Mouse (Mus musculus) ES-Bruce4 (cell line): Measurements from ENCODE around the gene Agl. TPM values are rescaled to one million over a fixed set of nuclear protein-coding genes. Genes with fewer than 3 reads are reported as not detected.
"Not testable (repeated sequence)": the region's sequence is repeated elsewhere in the genome, so short reads cannot be mapped to it uniquely, and the experiment has no call there.

Experiments
- H3K27ac ChIP-seq: 2 replicates; pipeline ENCODE4 v1.5.1; 2012; ENCODE audit warnings: low read length, inconsistent platforms; ENCODE audit not compliant: insufficient read depth
- H3K27me3 ChIP-seq: 2 replicates; pipeline ENCODE4 v1.6.1; 2012; ENCODE audit warnings: mild to moderate bottlenecking, low read length, inconsistent platforms; ENCODE audit not compliant: control insufficient read depth, poor library complexity, insufficient read depth, severe bottlenecking
- H3K36me3 ChIP-seq: 2 replicates; pipeline ENCODE4 v1.6.1; 2012; ENCODE audit warnings: inconsistent platforms, mild to moderate bottlenecking, low read length, moderate library complexity; ENCODE audit not compliant: control insufficient read depth, poor library complexity, insufficient read depth, severe bottlenecking
- H3K4me1 ChIP-seq: one replicate; pipeline ENCODE4 v1.8.1; 2011; ENCODE audit warnings: low read length; ENCODE audit not compliant: control insufficient read depth, insufficient read depth
- H3K4me3 ChIP-seq: 2 replicates; pipeline ENCODE4 v1.5.1; 2011; ENCODE audit warnings: low read depth, mild to moderate bottlenecking, low read length
- H3K9ac ChIP-seq: 2 replicates; pipeline ENCODE4 v1.6.1; 2012; ENCODE audit warnings: low read depth, mild to moderate bottlenecking, inconsistent platforms; ENCODE audit not compliant: poor library complexity, severe bottlenecking
- H3K9me3 ChIP-seq: replicated peaks from 2 replicates; pipeline ENCODE4 v1.6.1; 2012; ENCODE audit warnings: mild to moderate bottlenecking, low read length, inconsistent platforms; ENCODE audit not compliant: control insufficient read depth, poor library complexity, insufficient read depth, severe bottlenecking
- CTCF ChIP-seq: IDR thresholded peaks from one replicate; pipeline ENCODE4 v1.8.1; 2011; ENCODE audit warnings: low read depth, low read length
- EP300 ChIP-seq: IDR thresholded peaks from 2 replicates; pipeline ENCODE4 v1.6.1; 2011; ENCODE audit warnings: low read depth, low read length; ENCODE audit not compliant: insufficient read depth
- POLR2A ChIP-seq: IDR thresholded peaks from one replicate; pipeline ENCODE4 v1.8.1; 2011; ENCODE audit warnings: low read length; ENCODE audit not compliant: insufficient read depth
- polyA plus RNA-seq: library from polyadenylated mRNA; stranded (reverse); fragments of >200 nt; gene quantifications from 2 replicates; pipeline ENCODE4 v1.2.4, GENCODE M21; 2011; ENCODE audit warnings: low read depth; ENCODE audit not compliant: missing spikeins, insufficient read depth, insufficient read length

Agl gene
- polyA plus RNA-seq, 1 experiment, result 15.2 TPM

DNA sequence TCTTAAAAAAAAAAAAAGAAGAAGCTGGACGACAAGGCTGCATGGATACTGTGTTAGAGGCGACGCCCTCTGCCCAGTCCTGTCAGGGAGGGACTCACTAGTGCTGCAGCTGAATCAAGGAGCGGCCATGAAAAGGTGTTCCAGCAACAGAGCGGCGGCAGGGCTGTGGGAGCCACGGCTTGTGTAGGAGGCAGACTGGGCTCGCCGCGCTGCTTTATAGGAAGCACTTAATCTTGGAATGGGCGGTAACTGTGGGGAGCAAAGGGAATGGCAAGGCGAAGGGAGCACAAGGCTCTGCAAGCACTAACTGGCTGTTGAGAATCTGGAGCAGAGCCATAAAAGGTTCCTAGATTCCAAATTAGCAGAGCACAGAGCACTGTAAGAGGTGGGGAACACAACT lies 34.1 kb downstream of the Agl start:
- no peaks in the 10 kb centered on the region for H3K27me3 ChIP-seq
- no peaks in the 10 kb centered on the region for H3K4me1 ChIP-seq
- no peaks in the 10 kb centered on the region for H3K9me3 ChIP-seq
- no peaks in the 10 kb centered on the region for H3K36me3 ChIP-seq
- TF ChIP-seq POLR2A, result no peak
- no peak for TF ChIP-seq EP300
- no peak for TF ChIP-seq CTCF
- H3K27ac ChIP-seq, result no peak overlapping the region
- no peak overlapping the region for H3K9ac ChIP-seq
- H3K4me3 ChIP-seq, result peak overlapping the region; percentile 7

DNA sequence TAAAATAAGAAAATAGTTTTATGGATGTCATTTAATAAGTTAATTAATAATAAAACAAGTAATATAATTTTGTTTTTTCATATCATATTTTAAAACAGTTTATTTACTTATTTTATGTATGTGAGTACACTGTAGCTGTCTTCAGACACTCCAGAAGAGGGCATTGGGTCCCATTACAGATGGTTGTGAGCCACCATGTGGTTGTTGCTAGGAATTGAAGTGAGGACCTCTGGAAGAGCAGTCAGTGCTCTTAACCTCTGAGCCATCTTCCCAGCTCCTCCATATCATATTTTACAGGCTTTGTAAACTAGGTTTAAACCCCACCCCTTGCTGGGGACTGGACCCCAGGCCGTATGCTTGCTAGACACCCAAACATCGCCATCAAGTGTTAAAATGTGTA lies 36.4 kb downstream of the Agl start:
- TF ChIP-seq EP300, result no peak
- TF ChIP-seq CTCF, result no peak
- no peak for TF ChIP-seq POLR2A
- no peak overlapping the region for H3K27ac ChIP-seq

DNA sequence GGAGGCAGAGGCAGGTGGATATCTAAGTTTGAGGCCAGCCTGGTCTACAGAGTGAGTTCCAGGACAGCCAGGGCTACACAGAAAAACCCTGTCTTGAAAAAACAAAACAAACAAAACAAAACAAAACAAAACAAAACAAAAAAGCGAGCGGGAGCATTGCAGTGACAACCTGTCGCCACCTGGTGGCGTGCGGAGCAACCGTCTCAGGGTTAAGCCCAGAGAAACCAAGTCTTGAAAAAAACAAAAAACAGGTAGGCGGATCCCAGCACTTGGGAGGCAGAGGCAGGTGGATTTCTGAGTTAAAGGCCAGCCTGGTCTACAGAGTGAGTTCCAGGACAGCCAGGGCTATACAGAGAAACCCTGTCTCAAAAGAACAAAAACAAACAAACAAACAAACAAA lies 41.0 kb downstream of the Agl start:
- not testable (repeated sequence) for H3K4me3 ChIP-seq, H3K4me1 ChIP-seq, H3K36me3 ChIP-seq, H3K27me3 ChIP-seq, H3K9ac ChIP-seq, H3K27ac ChIP-seq
- peak; percentile 33 for TF ChIP-seq CTCF
- H3K9me3 ChIP-seq, result peaks cover 15% of the 10 kb centered on the region

More for the DNA sequence above, 36.4 kb downstream of the Agl start:
- no peak overlapping the region for H3K9ac ChIP-seq
- H3K9me3 ChIP-seq, result 0 out of 2 replicates have a peak, but pooled peaks cover 2% of the 10 kb centered on the region
- H3K4me3 ChIP-seq, result no peak overlapping the region
- peaks cover 2% of the 10 kb centered on the region; the same call in 1 of the 2 replicates for H3K36me3 ChIP-seq
- no peaks in the 10 kb centered on the region for H3K4me1 ChIP-seq
- no peaks in the 10 kb centered on the region for H3K27me3 ChIP-seq

DNA sequence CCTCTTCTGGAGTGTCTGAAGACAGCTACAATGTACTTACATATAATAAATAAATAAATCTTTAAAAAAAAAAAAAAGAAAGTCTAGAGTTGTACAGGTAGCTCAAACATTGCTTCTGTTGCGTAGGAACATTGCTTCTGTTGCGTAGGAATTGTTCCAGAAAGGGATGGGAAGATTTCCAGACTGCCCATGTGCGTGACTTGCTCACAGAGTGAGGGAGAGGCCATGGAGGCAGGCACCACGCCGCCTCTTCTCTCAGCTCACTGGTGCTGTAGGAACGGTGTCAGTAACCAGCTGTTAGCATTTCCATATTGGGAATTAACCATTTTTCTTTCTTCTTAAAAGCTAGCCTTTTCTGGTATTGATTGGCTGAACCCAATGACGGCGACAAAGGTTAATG lies 55.1 kb downstream of the Agl start:
- H3K27me3 ChIP-seq, result no peaks in the 10 kb centered on the region
- TF ChIP-seq POLR2A, result no peak
- no peak for TF ChIP-seq EP300
- TF ChIP-seq CTCF, result no peak
- H3K9me3 ChIP-seq, result no peaks in the 10 kb centered on the region
- H3K9ac ChIP-seq, result no peak overlapping the region
- no peak overlapping the region for H3K4me3 ChIP-seq
- no peaks in the 10 kb centered on the region for H3K36me3 ChIP-seq
- no peak overlapping the region for H3K27ac ChIP-seq
- H3K4me1 ChIP-seq, result no peaks in the 10 kb centered on the region

DNA sequence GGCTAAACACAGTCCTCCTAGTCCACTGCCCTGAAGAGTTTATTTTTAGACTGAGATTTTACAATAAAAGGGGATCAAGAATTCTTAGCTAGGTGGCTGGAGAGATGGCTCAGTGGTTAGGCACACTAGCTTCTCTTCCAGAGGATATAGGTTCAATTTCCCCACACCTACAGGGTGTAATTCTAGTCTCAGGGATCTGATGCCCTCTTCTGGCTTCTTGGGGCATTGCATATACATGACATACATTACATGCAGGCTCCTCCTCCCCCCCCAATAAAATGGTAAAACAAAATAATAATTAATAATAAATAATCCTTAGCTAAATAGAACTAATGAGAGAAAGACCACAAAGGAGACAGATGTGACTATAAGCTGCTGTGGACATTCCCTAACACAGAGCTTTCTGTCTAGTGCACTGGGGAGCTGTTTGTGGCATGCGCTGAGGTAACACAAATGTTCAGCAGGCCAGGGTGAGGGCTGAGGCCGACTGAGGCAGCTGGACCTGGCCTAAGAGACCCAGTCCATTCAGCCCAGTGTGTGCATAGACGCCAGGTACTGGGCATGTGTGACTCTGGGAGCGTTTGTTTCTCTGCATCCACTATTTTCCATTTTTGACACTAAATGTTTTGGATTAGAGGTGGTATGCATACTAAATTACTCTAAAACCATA lies 56.6 kb downstream of the Agl start:
- Histone ChIP-seq H3K36me3 (no peaks in the 10 kb centered on the region), H3K9ac (no peak overlapping the region), H3K27ac (no peak overlapping the region), H3K4me3 (no peak overlapping the region), H3K27me3 (no peaks in the 10 kb centered on the region), H3K9me3 (no peaks in the 10 kb centered on the region), H3K4me1 (no peaks in the 10 kb centered on the region)
- TF ChIP-seq CTCF (no peak), POLR2A (no peak), EP300 (no peak)

DNA sequence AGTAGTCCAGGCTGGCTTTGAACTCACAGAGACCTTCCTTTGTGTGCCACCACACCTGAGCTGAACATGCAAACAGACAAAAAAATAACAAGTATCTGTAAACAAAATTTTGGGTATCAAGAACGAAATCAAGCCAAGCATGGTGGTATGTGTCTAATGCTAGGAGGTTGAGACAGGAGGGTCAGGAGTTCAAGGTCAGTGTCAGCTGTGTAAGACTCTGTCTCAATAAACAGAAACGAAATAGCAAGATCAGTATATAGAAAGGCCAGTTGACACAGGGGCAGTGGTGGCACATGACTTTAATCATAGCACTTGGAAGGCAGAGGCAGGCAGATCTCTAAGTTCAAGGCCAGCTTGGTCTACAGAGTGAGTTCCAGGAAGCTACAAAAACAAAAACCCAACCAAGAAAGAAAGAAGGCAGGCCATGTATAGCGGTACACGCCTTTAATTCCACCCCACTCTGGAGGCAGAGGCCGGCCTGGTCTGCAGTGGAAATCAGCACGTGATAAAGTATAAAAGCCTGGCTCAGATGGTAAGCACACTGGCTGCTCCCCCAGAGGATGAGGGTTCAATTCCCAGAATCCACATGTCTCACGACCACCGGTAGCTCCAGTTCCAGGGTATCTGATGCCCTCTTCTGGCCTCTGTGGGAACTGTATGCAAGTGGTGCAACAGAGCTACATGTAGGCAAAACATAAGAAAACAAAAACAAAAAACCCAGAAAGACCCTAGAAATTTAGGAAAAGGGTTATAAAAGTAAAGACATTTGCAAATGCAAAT lies 59.4 kb downstream of the Agl start:
- Histone ChIP-seq H3K36me3 (no peaks in the 10 kb centered on the region), H3K4me1 (no peaks in the 10 kb centered on the region), H3K9me3 (no peaks in the 10 kb centered on the region), H3K4me3 (no peak overlapping the region), H3K27me3 (no peaks in the 10 kb centered on the region), H3K9ac (no peak overlapping the region), H3K27ac (peak overlapping the region; percentile 9)
- TF ChIP-seq EP300 (no peak), CTCF (peak; percentile 79)

DNA sequence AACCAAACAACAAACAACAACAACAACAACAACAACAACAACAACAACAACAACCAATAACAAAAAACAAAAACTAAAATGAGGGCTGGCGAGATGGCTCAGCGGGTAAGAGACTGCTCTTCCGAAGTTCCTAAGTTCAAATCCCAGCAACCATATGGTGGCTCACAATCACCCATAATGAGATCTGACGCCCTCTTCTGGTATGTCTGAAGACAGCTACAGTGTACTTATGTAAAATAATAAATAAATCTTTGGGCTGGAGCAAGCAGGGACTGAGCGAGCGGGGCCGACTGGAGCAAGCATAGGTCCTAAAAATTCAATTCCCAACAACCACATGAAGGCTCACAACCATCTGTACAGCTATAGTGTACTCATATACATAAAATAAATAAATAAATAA lies 60.3 kb downstream of the Agl start:
- not testable (repeated sequence) for H3K4me3 ChIP-seq, H3K27ac ChIP-seq, H3K9me3 ChIP-seq, H3K9ac ChIP-seq, H3K36me3 ChIP-seq, H3K27me3 ChIP-seq, H3K4me1 ChIP-seq
